Mouse (Mus musculus): ENCODE results near the gene Tigit. TPM values are rescaled to one million over a fixed set of nuclear protein-coding genes. Genes with fewer than 3 reads are reported as not detected.

Tigit gene
- polyA plus RNA-seq, 1 experiment from 2014 or later: not detected

GRCm38 (mm10) chr16:43701765-43702504 is 38.0 kb upstream of the Tigit start:
- no peaks in the 10 kb centered on the region for H3K9me3 ChIP-seq (ENCODE audit: control insufficient read depth, low read length)
- no peak overlapping the region for H3K4me3 ChIP-seq (ENCODE audit: control insufficient read depth in 1 of 2, insufficient read depth in 1 of 2, low read depth in 1 of 2, low read length in 2 of 2)
- no peak overlapping the region; the same call in 1 of the 2 replicates for H3K9ac ChIP-seq (ENCODE audit: low read length)
- no peaks in the 10 kb centered on the region for H3K36me3 ChIP-seq (ENCODE audit: control insufficient read depth, insufficient read depth, low read length)
- peak overlapping the region; percentile 53 to 80 for H3K27ac ChIP-seq (replicated peaks in 1 of 2; ENCODE audit: control insufficient read depth in 1 of 2, insufficient read depth in 1 of 2, low read depth in 2 of 2, low read length in 2 of 2)
- 33% methylated on average over 14 of the region's 14 CpGs for WGBS
- H3K27me3 ChIP-seq (ENCODE audit: control insufficient read depth, insufficient read depth, low read length): no peaks in the 10 kb centered on the region
- peaks cover 14 to 22% of the 10 kb centered on the region in 2 experiments for H3K4me1 ChIP-seq (ENCODE audit: control insufficient read depth in 2 of 2, insufficient read depth in 2 of 2, low read length in 2 of 2)
- ATAC-seq (ENCODE audit: insufficient number of reproducible peaks, insufficient read depth, low FRiP score, low read depth): peak; percentile 90
- peak overlapping the region; percentile 45 for H3K4me2 ChIP-seq (ENCODE audit: low read length)

GRCm38 (mm10) chr16:43700575-43700974 is 36.6 kb upstream of the Tigit start:
- Histone ChIP-seq H3K27ac (replicated peaks in 1 of 2; ENCODE audit: control insufficient read depth in 1 of 2, insufficient read depth in 1 of 2, low read depth in 2 of 2, low read length in 2 of 2) (no peak overlapping the region), H3K36me3 (ENCODE audit: control insufficient read depth, insufficient read depth, low read length) (no peaks in the 10 kb centered on the region), H3K27me3 (ENCODE audit: control insufficient read depth, insufficient read depth, low read length) (no peaks in the 10 kb centered on the region)

GRCm38 (mm10) chr16:43698735-43699649 is 35.0 kb upstream of the Tigit start:
- Histone ChIP-seq H3K9me3 (ENCODE audit: control insufficient read depth, low read length) (no peaks in the 10 kb centered on the region), H3K27ac (replicated peaks in 1 of 2; ENCODE audit: control insufficient read depth in 1 of 2, insufficient read depth in 1 of 2, low read depth in 2 of 2, low read length in 2 of 2) (no peak overlapping the region), H3K36me3 (ENCODE audit: control insufficient read depth, insufficient read depth, low read length) (no peaks in the 10 kb centered on the region), H3K27me3 (ENCODE audit: control insufficient read depth, insufficient read depth, low read length) (no peaks in the 10 kb centered on the region), H3K4me1 (ENCODE audit: control insufficient read depth in 2 of 2, insufficient read depth in 2 of 2, low read length in 2 of 2) (peaks cover 14 to 18% of the 10 kb centered on the region in 2 experiments), H3K9ac (ENCODE audit: low read length) (no peak overlapping the region), H3K4me3 (ENCODE audit: control insufficient read depth in 1 of 2, insufficient read depth in 1 of 2, low read depth in 1 of 2, low read length in 2 of 2) (no peak overlapping the region), H3K4me2 (ENCODE audit: low read length) (no peak overlapping the region)
- WGBS: 81% methylated on average over 14 of the region's 14 CpGs
- ATAC-seq (ENCODE audit: insufficient number of reproducible peaks, insufficient read depth, low FRiP score, low read depth): no peak

More at GRCm38 (mm10) chr16:43700575-43700974, 36.6 kb upstream of the Tigit start:
- H3K9ac ChIP-seq (ENCODE audit: low read length): no peak overlapping the region
- no peak overlapping the region for H3K4me3 ChIP-seq (ENCODE audit: control insufficient read depth in 1 of 2, insufficient read depth in 1 of 2, low read depth in 1 of 2, low read length in 2 of 2)
- peaks cover 14 to 22% of the 10 kb centered on the region in 2 experiments for H3K4me1 ChIP-seq (ENCODE audit: control insufficient read depth in 2 of 2, insufficient read depth in 2 of 2, low read length in 2 of 2)
- H3K4me2 ChIP-seq (ENCODE audit: low read length): no peak overlapping the region
- no peaks in the 10 kb centered on the region for H3K9me3 ChIP-seq (ENCODE audit: control insufficient read depth, low read length)
- whole genome bisulfite sequencing: 77% methylated on average over 8 of the region's 8 CpGs
- ATAC-seq (ENCODE audit: insufficient number of reproducible peaks, insufficient read depth, low FRiP score, low read depth): no peak

- WGBS: 92% methylated on average over 7 of the region's 7 CpGs
- ATAC-seq (ENCODE audit: insufficient number of reproducible peaks, insufficient read depth, low FRiP score, low read depth): no peak
- H3K4me2 ChIP-seq (ENCODE audit: low read length): no peak overlapping the region
- no peak overlapping the region for H3K9ac ChIP-seq (ENCODE audit: low read length)
- H3K27ac ChIP-seq (replicated peaks in 1 of 2; ENCODE audit: control insufficient read depth in 1 of 2, insufficient read depth in 1 of 2, low read depth in 2 of 2, low read length in 2 of 2): no peak overlapping the region
- H3K9me3 ChIP-seq (ENCODE audit: control insufficient read depth, low read length): no peaks in the 10 kb centered on the region
- H3K4me3 ChIP-seq (ENCODE audit: control insufficient read depth in 1 of 2, insufficient read depth in 1 of 2, low read depth in 1 of 2, low read length in 2 of 2): no peak overlapping the region
- peaks cover 14 to 17% of the 10 kb centered on the region in 2 experiments for H3K4me1 ChIP-seq (ENCODE audit: control insufficient read depth in 2 of 2, insufficient read depth in 2 of 2, low read length in 2 of 2)
- no peaks in the 10 kb centered on the region for H3K27me3 ChIP-seq (ENCODE audit: control insufficient read depth, insufficient read depth, low read length)
- H3K36me3 ChIP-seq (ENCODE audit: control insufficient read depth, insufficient read depth, low read length): no peaks in the 10 kb centered on the region
Observed at GRCm38 (mm10) chr16:43697772-43698171, 33.8 kb upstream of the Tigit start.

- H3K9ac ChIP-seq (ENCODE audit: low read length): no peak overlapping the region
- H3K4me3 ChIP-seq (ENCODE audit: control insufficient read depth in 1 of 2, insufficient read depth in 1 of 2, low read depth in 1 of 2, low read length in 2 of 2): no peak overlapping the region
- H3K36me3 ChIP-seq (ENCODE audit: control insufficient read depth, insufficient read depth, low read length): no peaks in the 10 kb centered on the region
- no peak overlapping the region for H3K4me2 ChIP-seq (ENCODE audit: low read length)
- H3K9me3 ChIP-seq (ENCODE audit: control insufficient read depth, low read length): no peaks in the 10 kb centered on the region
- 77% methylated on average over 7 of the region's 7 CpGs for WGBS
- ATAC-seq (ENCODE audit: insufficient number of reproducible peaks, insufficient read depth, low FRiP score, low read depth): no peak
- H3K27ac ChIP-seq (replicated peaks in 1 of 2; ENCODE audit: control insufficient read depth in 1 of 2, insufficient read depth in 1 of 2, low read depth in 2 of 2, low read length in 2 of 2): no peak overlapping the region
- H3K27me3 ChIP-seq (ENCODE audit: control insufficient read depth, insufficient read depth, low read length): no peaks in the 10 kb centered on the region
- peaks cover 0 to 5% of the 10 kb centered on the region in 2 experiments; a peak in 1 of 4 replicates for H3K4me1 ChIP-seq (ENCODE audit: control insufficient read depth in 2 of 2, insufficient read depth in 2 of 2, low read length in 2 of 2)
Observed at GRCm38 (mm10) chr16:43695852-43696251, 31.9 kb upstream of the Tigit start.

- H3K4me2 ChIP-seq (ENCODE audit: low read length): no peak overlapping the region
- no peaks in the 10 kb centered on the region for H3K27me3 ChIP-seq (ENCODE audit: control insufficient read depth, insufficient read depth, low read length)
- no peak overlapping the region for H3K27ac ChIP-seq (replicated peaks in 1 of 2; ENCODE audit: control insufficient read depth in 1 of 2, insufficient read depth in 1 of 2, low read depth in 2 of 2, low read length in 2 of 2)
- 72% methylated on average over 11 of the region's 11 CpGs for WGBS
- no peak overlapping the region for H3K4me3 ChIP-seq (ENCODE audit: control insufficient read depth in 1 of 2, insufficient read depth in 1 of 2, low read depth in 1 of 2, low read length in 2 of 2)
- no peak overlapping the region for H3K9ac ChIP-seq (ENCODE audit: low read length)
- ATAC-seq (ENCODE audit: insufficient number of reproducible peaks, insufficient read depth, low FRiP score, low read depth): no peak
- no peaks in the 10 kb centered on the region for H3K9me3 ChIP-seq (ENCODE audit: control insufficient read depth, low read length)
- H3K4me1 ChIP-seq (ENCODE audit: control insufficient read depth in 2 of 2, insufficient read depth in 2 of 2, low read length in 2 of 2): no peaks in the 10 kb centered on the region
- H3K36me3 ChIP-seq (ENCODE audit: control insufficient read depth, insufficient read depth, low read length): no peaks in the 10 kb centered on the region
Observed at GRCm38 (mm10) chr16:43694104-43694503, 30.2 kb upstream of the Tigit start.

GRCm38 (mm10) chr16:43692611-43693010 is 28.7 kb upstream of the Tigit start:
- Histone ChIP-seq H3K4me2 (ENCODE audit: low read length) (no peak overlapping the region), H3K27me3 (ENCODE audit: control insufficient read depth, insufficient read depth, low read length) (no peaks in the 10 kb centered on the region), H3K27ac (replicated peaks in 1 of 2; ENCODE audit: control insufficient read depth in 1 of 2, insufficient read depth in 1 of 2, low read depth in 2 of 2, low read length in 2 of 2) (no peak overlapping the region), H3K36me3 (ENCODE audit: control insufficient read depth, insufficient read depth, low read length) (no peaks in the 10 kb centered on the region), H3K4me1 (ENCODE audit: control insufficient read depth in 2 of 2, insufficient read depth in 2 of 2, low read length in 2 of 2) (no peaks in the 10 kb centered on the region), H3K4me3 (ENCODE audit: control insufficient read depth in 1 of 2, insufficient read depth in 1 of 2, low read depth in 1 of 2, low read length in 2 of 2) (no peak overlapping the region), H3K9ac (ENCODE audit: low read length) (no peak overlapping the region), H3K9me3 (ENCODE audit: control insufficient read depth, low read length) (no peaks in the 10 kb centered on the region)
- 83% methylated on average over 4 of the region's 4 CpGs for WGBS
- ATAC-seq (ENCODE audit: insufficient number of reproducible peaks, insufficient read depth, low FRiP score, low read depth): no peak

All from heart, embryonic 14.5 days (tissue).